Mouse (Mus musculus) olfactory bulb, adult 2 months (tissue): ENCODE data around the gene Trim72. TPM values are rescaled to one million over a fixed set of nuclear protein-coding genes. Genes with fewer than 3 reads are reported as not detected.

ENCODE experiments used
- H3K27ac ChIP-seq: fragments of 200-500 bp; 2 replicates; pipeline ENCODE4 v1.5.1; 2012; ENCODE audit warnings: low read depth, low read length; ENCODE audit not compliant: insufficient read depth
- H3K4me1 ChIP-seq: fragments of 200-500 bp; 2 replicates; pipeline ENCODE4 v1.6.1; 2012; ENCODE audit warnings: low read length; ENCODE audit not compliant: control insufficient read depth, insufficient read depth
- H3K4me3 ChIP-seq: fragments of 200-500 bp; 2 replicates; pipeline ENCODE4 v1.5.1; 2012; ENCODE audit warnings: mild to moderate bottlenecking, low read depth, low read length, moderate library complexity; ENCODE audit not compliant: insufficient read depth
- CTCF ChIP-seq: fragments of 200-500 bp; IDR thresholded peaks from 2 replicates; pipeline ENCODE4 v1.5.1; 2012; ENCODE audit warnings: low read depth, mild to moderate bottlenecking, low read length, moderate library complexity; ENCODE audit not compliant: insufficient read depth
- POLR2A ChIP-seq: fragments of 200-500 bp; IDR thresholded peaks from 2 replicates; pipeline ENCODE4 v1.6.1; 2012; ENCODE audit warnings: mild to moderate bottlenecking, low read depth, low read length, moderate library complexity; ENCODE audit not compliant: insufficient read depth
- WGBS: fragments of 180-500 bp; shearing (Covaris S2); methylation state at CpG from one replicate; pipeline ENCODE4 v1.1.7; 2018; 5-methylcytosine and 5-hydroxymethylcytosine counted together
- polyA plus RNA-seq: library from polyadenylated mRNA; stranded (reverse); fragments of >200 nt; gene quantifications from 2 replicates; pipeline ENCODE4 v1.2.4, GENCODE M21; 2012; ENCODE audit warnings: low replicate concordance; ENCODE audit not compliant: missing spikeins, insufficient read depth, insufficient read length

Gene Trim72
- polyA plus RNA-seq, 1 experiment = not detected

GRCm38 (mm10) chr7:128044142-128044785 lies 40.5 kb downstream of the Trim72 start:
- Histone ChIP-seq H3K27ac (no peak overlapping the region), H3K4me3 (no peak overlapping the region), H3K4me1 (no peaks in the 10 kb centered on the region)
- WGBS = 61% methylated on average over 4 of the region's 4 CpGs
- TF ChIP-seq CTCF = no peak
- TF ChIP-seq POLR2A = no peak

GRCm38 (mm10) chr7:128045640-128046039 lies 41.9 kb downstream of the Trim72 start:
- Histone ChIP-seq H3K4me3 (no peak overlapping the region), H3K27ac (no peak overlapping the region), H3K4me1 (no peaks in the 10 kb centered on the region)
- TF ChIP-seq CTCF (no peak), POLR2A (no peak)
- 77% methylated on average over 2 of the region's 2 CpGs for WGBS

GRCm38 (mm10) chr7:128048819-128049218 lies 45.1 kb downstream of the Trim72 start:
- H3K4me1 ChIP-seq = no peaks in the 10 kb centered on the region
- WGBS = 96% methylated on average over 4 of the region's 4 CpGs
- H3K27ac ChIP-seq = no peak overlapping the region
- TF ChIP-seq POLR2A = no peak
- no peak for TF ChIP-seq CTCF
- no peak overlapping the region for H3K4me3 ChIP-seq

- H3K27ac ChIP-seq = no peak overlapping the region
- WGBS = 93% methylated on average over 2 of the region's 2 CpGs
These were observed 45.5 kb downstream of the Trim72 start for GRCm38 (mm10) chr7:128049254-128049653.

GRCm38 (mm10) chr7:128050739-128051138 lies 47.0 kb downstream of the Trim72 start:
- no peak overlapping the region for H3K4me3 ChIP-seq
- 79% methylated on average over 4 of the region's 4 CpGs for WGBS
- no peak for TF ChIP-seq POLR2A
- TF ChIP-seq CTCF = no peak
- no peak overlapping the region for H3K27ac ChIP-seq
- no peaks in the 10 kb centered on the region for H3K4me1 ChIP-seq

More at GRCm38 (mm10) chr7:128049254-128049653, 45.5 kb downstream of the Trim72 start:
- Histone ChIP-seq H3K4me3 (no peak overlapping the region), H3K4me1 (no peaks in the 10 kb centered on the region)
- TF ChIP-seq POLR2A (no peak), CTCF (no peak)

GRCm38 (mm10) chr7:128053061-128053460 lies 49.3 kb downstream of the Trim72 start:
- Histone ChIP-seq H3K27ac (no peak overlapping the region), H3K4me3 (no peak overlapping the region), H3K4me1 (no peaks in the 10 kb centered on the region)
- WGBS = 83% methylated on average over 5 of the region's 5 CpGs
- TF ChIP-seq CTCF (no peak), POLR2A (no peak)

GRCm38 (mm10) chr7:128056917-128057444 lies 53.2 kb downstream of the Trim72 start:
- 67% methylated on average over 3 of the region's 3 CpGs for WGBS
- Histone ChIP-seq H3K4me3 (no peak overlapping the region), H3K4me1 (no peaks in the 10 kb centered on the region), H3K27ac (no peak overlapping the region)
- TF ChIP-seq CTCF = no peak
- no peak for TF ChIP-seq POLR2A

- Histone ChIP-seq H3K4me1 (no peaks in the 10 kb centered on the region), H3K4me3 (no peak overlapping the region), H3K27ac (no peak overlapping the region)
- 84% methylated on average over 8 of the region's 8 CpGs for WGBS
- TF ChIP-seq CTCF (no peak), POLR2A (no peak)
These were observed 54.1 kb downstream of the Trim72 start for GRCm38 (mm10) chr7:128057860-128058259.

- 80% methylated on average over 7 of the region's 7 CpGs for WGBS
- Histone ChIP-seq H3K27ac (no peak overlapping the region), H3K4me1 (no peaks in the 10 kb centered on the region), H3K4me3 (no peak overlapping the region)
- no peak for TF ChIP-seq CTCF
- TF ChIP-seq POLR2A = no peak
These were observed 54.8 kb downstream of the Trim72 start for GRCm38 (mm10) chr7:128058576-128058975.
